Mouse (Mus musculus) intestine, embryonic 15.5 days (tissue): ENCODE data around the gene Clasp2. TPM values are rescaled to one million over a fixed set of nuclear protein-coding genes. Genes with fewer than 3 reads are reported as not detected.
A peak's percentile ranks its signal among the peaks of the same experiment; 100 is the strongest.

Experiments used
- ATAC-seq: fragments of 200-750 bp; cut with Nextera tagmentation; 2 replicates; pipeline ENCODE4 v1.8.0; 2017; ENCODE audit warnings: moderate TSS enrichment, moderate library complexity
- H3K27ac ChIP-seq: fragments of 300-500 bp; sonication (generic); 2 replicates; pipeline ENCODE4 v1.5.1; 2015; ENCODE audit warnings: mild to moderate bottlenecking, inconsistent platforms
- H3K27me3 ChIP-seq: fragments of 300-500 bp; sonication (generic); replicated peaks from 2 replicates; pipeline ENCODE4 v1.6.1; 2015; ENCODE audit warnings: inconsistent platforms
- H3K36me3 ChIP-seq: fragments of 300-500 bp; sonication (generic); 2 replicates; pipeline ENCODE4 v1.6.1; 2015; ENCODE audit warnings: inconsistent platforms
- H3K4me1 ChIP-seq: fragments of 300-500 bp; sonication (generic); replicated peaks from 2 replicates; pipeline ENCODE4 v1.6.1; 2015; ENCODE audit warnings: inconsistent platforms
- H3K4me2 ChIP-seq: fragments of 300-500 bp; sonication (generic); replicated peaks from 2 replicates; pipeline ENCODE4 v1.6.1; 2015; ENCODE audit warnings: mild to moderate bottlenecking, inconsistent platforms
- H3K4me3 ChIP-seq: fragments of 300-500 bp; sonication (generic); replicated peaks from 2 replicates; pipeline ENCODE4 v1.5.1; 2015; ENCODE audit warnings: inconsistent platforms
- H3K9ac ChIP-seq: fragments of 300-500 bp; sonication (generic); 2 replicates; pipeline ENCODE4 v1.6.1; 2015; ENCODE audit warnings: inconsistent platforms
- H3K9me3 ChIP-seq: fragments of 300-500 bp; sonication (generic); 2 replicates; pipeline ENCODE4 v1.6.1; 2016; ENCODE audit warnings: inconsistent platforms
- WGBS: fragments of 180-500 bp; shearing (Covaris S2); methylation state at CpG from one replicate; pipeline ENCODE4 v1.1.7; 2015; 5-methylcytosine and 5-hydroxymethylcytosine counted together
- polyA plus RNA-seq: library from polyadenylated mRNA; unstranded; fragments of >200 nt; fragmentation: Nextera tagmentation; extraction: Ambion mirVana; gene quantifications from 2 replicates; pipeline ENCODE4 v1.2.1, GENCODE M21; 2015

The Clasp2 gene
- polyA plus RNA-seq, 1 experiment from 2014 or later, result 22.5 TPM

DNA sequence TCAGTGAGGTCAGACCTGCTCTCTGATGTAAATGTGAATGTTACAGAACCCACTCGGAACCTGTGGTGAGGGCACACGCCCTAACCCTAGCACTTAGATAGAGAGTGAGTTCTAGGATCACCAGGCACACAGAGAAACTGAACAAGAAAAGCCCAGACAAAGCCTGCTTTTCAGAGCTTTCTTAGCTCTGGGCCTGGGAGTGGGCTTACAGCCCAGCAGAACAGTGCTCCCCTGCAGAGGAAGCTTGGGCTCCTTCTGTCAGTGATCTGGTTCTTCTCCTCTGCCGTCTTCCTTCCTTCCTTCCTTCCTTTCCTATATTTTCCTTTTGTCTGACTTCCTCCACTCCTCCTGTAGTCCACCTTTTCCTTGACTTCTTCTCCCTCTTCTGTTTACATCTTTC lies 61.5 kb downstream of the Clasp2 start:
- H3K27me3 ChIP-seq, result no peaks in the 10 kb centered on the region
- WGBS, result 55% methylated on average over 3 of the region's 3 CpGs
- H3K4me3 ChIP-seq, result no peak overlapping the region
- H3K4me1 ChIP-seq, result no peaks in the 10 kb centered on the region
- H3K27ac ChIP-seq, result 0 out of 2 replicates have a peak overlapping the region, but pooled peaks have one; percentile 15
- H3K9me3 ChIP-seq, result no peaks in the 10 kb centered on the region
- no peak for ATAC-seq
- H3K36me3 ChIP-seq, result no peaks in the 10 kb centered on the region
- no peak overlapping the region for H3K9ac ChIP-seq
- H3K4me2 ChIP-seq, result no peak overlapping the region

DNA sequence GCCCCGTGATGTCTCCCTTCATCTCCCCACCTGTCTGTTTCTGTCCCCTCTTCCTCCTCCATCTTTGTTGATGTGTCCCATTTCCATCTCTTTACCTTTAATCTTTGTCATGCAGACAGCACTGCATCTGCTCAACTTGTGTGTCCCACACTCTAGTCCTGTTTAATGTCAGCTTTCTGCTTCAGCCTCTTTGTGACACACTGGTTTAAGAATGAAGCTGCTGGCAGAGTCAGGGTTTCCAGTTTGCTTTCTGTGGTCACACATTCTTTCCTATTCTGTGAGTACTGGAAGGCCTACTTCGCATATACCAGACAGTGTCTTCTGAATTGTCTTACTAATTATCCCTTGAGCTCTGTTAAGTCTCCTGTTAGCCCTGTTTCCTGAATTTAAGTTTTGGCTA lies 62.5 kb downstream of the Clasp2 start:
- WGBS, result 60% methylated on average over 2 of the region's 2 CpGs
- Histone ChIP-seq H3K9me3 (no peaks in the 10 kb centered on the region), H3K4me3 (no peak overlapping the region), H3K4me1 (no peaks in the 10 kb centered on the region), H3K4me2 (no peak overlapping the region), H3K9ac (no peak overlapping the region), H3K36me3 (no peaks in the 10 kb centered on the region), H3K27ac (no peak overlapping the region), H3K27me3 (no peaks in the 10 kb centered on the region)
- ATAC-seq, result no peak

DNA sequence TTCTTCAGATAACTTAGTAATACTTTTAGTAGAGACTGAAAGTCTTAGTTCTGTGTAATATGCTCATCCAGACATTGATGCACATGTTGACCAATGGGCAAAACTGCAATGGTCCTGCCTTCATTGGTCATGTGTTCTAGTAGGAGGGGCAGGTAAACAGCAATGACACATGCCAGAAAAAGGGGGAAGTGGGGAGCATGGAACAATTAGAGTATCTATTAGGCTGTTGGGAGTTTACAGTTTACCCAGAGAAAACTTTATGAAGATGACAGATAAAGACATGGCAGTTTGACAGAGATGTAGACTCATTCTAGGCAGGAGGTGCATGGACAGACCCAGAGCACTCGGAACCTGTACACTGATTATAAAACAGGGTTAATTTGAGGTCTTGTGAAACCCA lies 64.1 kb downstream of the Clasp2 start:
- WGBS, result 93% methylated on average over 1 of the region's 1 CpGs
- no peak overlapping the region for H3K27ac ChIP-seq
- H3K4me1 ChIP-seq, result no peaks in the 10 kb centered on the region
- H3K4me3 ChIP-seq, result no peak overlapping the region
- no peaks in the 10 kb centered on the region for H3K36me3 ChIP-seq
- no peak overlapping the region for H3K4me2 ChIP-seq
- no peaks in the 10 kb centered on the region for H3K9me3 ChIP-seq
- ATAC-seq, result no peak
- no peaks in the 10 kb centered on the region for H3K27me3 ChIP-seq
- no peak overlapping the region for H3K9ac ChIP-seq

- 43% methylated on average over 1 of the region's 1 CpGs for WGBS
Observed at GRCm38 (mm10) chr9:113811327-113811726, 70.1 kb downstream of the Clasp2 start.

DNA sequence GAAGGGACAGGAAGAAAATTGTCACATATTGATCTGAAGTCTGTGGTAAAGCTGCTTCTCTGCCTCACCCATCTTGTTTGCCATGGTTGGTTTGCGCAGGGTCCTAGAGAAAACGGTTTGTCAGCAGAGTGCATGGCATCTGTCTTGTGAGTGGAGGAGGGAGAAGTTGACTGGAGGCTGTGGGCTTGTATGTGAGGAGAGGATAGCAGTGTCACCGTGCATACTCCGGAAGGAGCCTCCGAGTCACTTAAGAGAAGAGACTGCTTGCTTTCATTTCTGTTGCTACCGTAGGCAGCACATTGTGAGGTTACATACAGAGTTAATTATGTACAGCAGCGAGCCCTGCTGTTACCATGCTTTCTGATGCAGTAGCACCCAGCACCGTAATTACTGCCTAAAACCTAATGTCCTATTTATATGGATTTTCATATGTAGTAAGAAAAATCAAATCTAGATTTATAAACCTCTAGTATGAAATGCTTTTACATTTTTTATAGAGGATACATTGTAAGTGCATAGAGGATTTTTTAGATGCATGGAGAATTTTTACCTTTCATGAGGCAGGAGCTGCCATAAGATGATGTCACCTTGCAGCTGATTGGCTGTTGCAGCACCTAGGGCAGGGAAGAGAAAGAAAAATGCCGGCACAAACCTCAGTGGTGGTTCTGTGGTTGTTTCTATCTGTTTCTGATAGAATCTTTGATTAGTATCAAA lies 70.8 kb downstream of the Clasp2 start:
- H3K4me1 ChIP-seq, result no peaks in the 10 kb centered on the region
- no peaks in the 10 kb centered on the region for H3K9me3 ChIP-seq
- H3K9ac ChIP-seq, result no peak overlapping the region
- no peak overlapping the region for H3K27ac ChIP-seq
- WGBS, result 25% methylated on average over 9 of the region's 9 CpGs
- no peaks in the 10 kb centered on the region for H3K36me3 ChIP-seq
- H3K27me3 ChIP-seq, result no peaks in the 10 kb centered on the region
- peak; percentile 91 for ATAC-seq
- peak overlapping the region; percentile 23 for H3K4me3 ChIP-seq
- H3K4me2 ChIP-seq, result peak overlapping the region; percentile 50

More at GRCm38 (mm10) chr9:113811327-113811726, 70.1 kb downstream of the Clasp2 start:
- Histone ChIP-seq H3K9me3 (no peaks in the 10 kb centered on the region), H3K4me1 (no peaks in the 10 kb centered on the region), H3K36me3 (no peaks in the 10 kb centered on the region), H3K27me3 (no peaks in the 10 kb centered on the region), H3K4me3 (no peak overlapping the region), H3K9ac (no peak overlapping the region), H3K4me2 (no peak overlapping the region), H3K27ac (no peak overlapping the region)
- ATAC-seq, result no peak

DNA sequence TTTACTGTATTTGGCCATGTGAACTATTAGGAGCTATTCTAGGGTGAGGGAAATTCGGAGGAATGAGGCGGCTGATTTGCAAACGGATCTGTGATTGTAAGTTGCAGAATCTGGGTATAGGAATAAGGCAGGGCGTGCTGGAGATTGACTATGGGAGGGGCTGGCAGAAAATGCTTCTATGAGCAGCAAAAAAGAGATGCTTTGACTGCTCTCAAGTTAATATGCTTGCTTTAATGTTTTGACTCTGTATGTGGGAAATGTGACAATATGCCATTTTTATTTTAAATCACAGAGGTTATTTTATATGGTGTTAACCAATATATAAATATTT lies 71.4 kb downstream of the Clasp2 start:
- H3K4me2 ChIP-seq, result peak overlapping the region; percentile 50
- peak; percentile 43 for ATAC-seq
- no peaks in the 10 kb centered on the region for H3K4me1 ChIP-seq
- no peak overlapping the region for H3K27ac ChIP-seq
- WGBS, result 68% methylated on average over 4 of the region's 4 CpGs
- H3K9ac ChIP-seq, result no peak overlapping the region
- H3K36me3 ChIP-seq, result no peaks in the 10 kb centered on the region
- H3K4me3 ChIP-seq, result peak overlapping the region; percentile 17; the same call in 1 of the 2 replicates
- H3K9me3 ChIP-seq, result no peaks in the 10 kb centered on the region
- H3K27me3 ChIP-seq, result no peaks in the 10 kb centered on the region

DNA sequence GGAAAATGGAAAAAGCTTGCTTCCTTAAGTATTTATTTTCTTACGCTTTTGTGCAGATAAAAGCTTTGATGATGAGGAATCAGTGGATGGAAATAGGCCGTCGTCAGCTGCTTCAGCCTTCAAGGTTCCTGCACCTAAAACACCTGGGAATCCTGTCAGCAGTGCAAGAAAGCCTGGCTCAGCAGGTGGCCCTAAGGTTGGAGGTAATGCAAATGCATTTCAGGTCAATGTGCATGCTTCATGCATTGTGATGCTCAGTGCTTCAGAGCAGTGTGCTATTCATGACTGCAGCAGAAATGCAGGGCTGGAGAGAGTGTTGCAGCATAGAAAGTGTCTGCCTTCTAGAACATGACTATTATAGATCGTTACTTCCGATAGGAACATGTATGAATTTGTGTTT lies 71.8 kb downstream of the Clasp2 start:
- no peaks in the 10 kb centered on the region for H3K36me3 ChIP-seq
- no peaks in the 10 kb centered on the region for H3K4me1 ChIP-seq
- no peak overlapping the region for H3K27ac ChIP-seq
- no peak overlapping the region for H3K4me2 ChIP-seq
- H3K9me3 ChIP-seq, result no peaks in the 10 kb centered on the region
- 87% methylated on average over 5 of the region's 5 CpGs for WGBS
- H3K27me3 ChIP-seq, result no peaks in the 10 kb centered on the region
- no peak overlapping the region for H3K4me3 ChIP-seq
- ATAC-seq, result no peak
- no peak overlapping the region for H3K9ac ChIP-seq

- Histone ChIP-seq H3K4me1 (no peaks in the 10 kb centered on the region), H3K9me3 (no peaks in the 10 kb centered on the region), H3K4me3 (no peak overlapping the region), H3K36me3 (no peaks in the 10 kb centered on the region), H3K27me3 (no peaks in the 10 kb centered on the region), H3K4me2 (no peak overlapping the region), H3K27ac (no peak overlapping the region), H3K9ac (no peak overlapping the region)
- no peak for ATAC-seq
- 77% methylated on average over 2 of the region's 2 CpGs for WGBS
Observed at GRCm38 (mm10) chr9:113815836-113816235, 74.6 kb downstream of the Clasp2 start.

- H3K9me3 ChIP-seq, result no peaks in the 10 kb centered on the region
- no peaks in the 10 kb centered on the region for H3K4me1 ChIP-seq
- no peak overlapping the region for H3K4me2 ChIP-seq
- H3K9ac ChIP-seq, result no peak overlapping the region
- 63% methylated on average over 1 of the region's 1 CpGs for WGBS
- H3K27me3 ChIP-seq, result no peaks in the 10 kb centered on the region
- no peak overlapping the region for H3K27ac ChIP-seq
- H3K4me3 ChIP-seq, result no peak overlapping the region
- no peak for ATAC-seq
- no peaks in the 10 kb centered on the region for H3K36me3 ChIP-seq
Observed at GRCm38 (mm10) chr9:113822150-113822549, 80.9 kb downstream of the Clasp2 start.

GRCm38 (mm10) chr9:113828719-113829118 lies 87.4 kb downstream of the Clasp2 start:
- no peak overlapping the region for H3K27ac ChIP-seq

GRCm38 (mm10) chr9:113830219-113830618 lies 88.9 kb downstream of the Clasp2 start:
- 86% methylated on average over 3 of the region's 3 CpGs for WGBS

More at GRCm38 (mm10) chr9:113828719-113829118, 87.4 kb downstream of the Clasp2 start:
- Histone ChIP-seq H3K36me3 (no peaks in the 10 kb centered on the region), H3K27me3 (no peaks in the 10 kb centered on the region), H3K4me1 (no peaks in the 10 kb centered on the region), H3K4me3 (no peak overlapping the region), H3K4me2 (no peak overlapping the region), H3K9me3 (no peaks in the 10 kb centered on the region), H3K9ac (no peak overlapping the region)
- 77% methylated on average over 9 of the region's 9 CpGs for WGBS
- no peak for ATAC-seq

GRCm38 (mm10) chr9:113833481-113833880 lies 92.2 kb downstream of the Clasp2 start:
- ATAC-seq, result no peak
- no peaks in the 10 kb centered on the region for H3K4me1 ChIP-seq
- no peak overlapping the region for H3K4me3 ChIP-seq
- no peaks in the 10 kb centered on the region for H3K36me3 ChIP-seq
- WGBS, result 87% methylated on average over 7 of the region's 7 CpGs
- no peak overlapping the region for H3K4me2 ChIP-seq
- no peak overlapping the region for H3K27ac ChIP-seq
- no peaks in the 10 kb centered on the region for H3K9me3 ChIP-seq
- H3K9ac ChIP-seq, result no peak overlapping the region
- no peaks in the 10 kb centered on the region for H3K27me3 ChIP-seq

More at GRCm38 (mm10) chr9:113830219-113830618, 88.9 kb downstream of the Clasp2 start:
- H3K4me1 ChIP-seq, result no peaks in the 10 kb centered on the region
- H3K36me3 ChIP-seq, result no peaks in the 10 kb centered on the region
- ATAC-seq, result no peak
- H3K27ac ChIP-seq, result no peak overlapping the region
- H3K9ac ChIP-seq, result no peak overlapping the region
- H3K4me3 ChIP-seq, result no peak overlapping the region
- no peak overlapping the region for H3K4me2 ChIP-seq
- no peaks in the 10 kb centered on the region for H3K9me3 ChIP-seq
- H3K27me3 ChIP-seq, result no peaks in the 10 kb centered on the region

DNA sequence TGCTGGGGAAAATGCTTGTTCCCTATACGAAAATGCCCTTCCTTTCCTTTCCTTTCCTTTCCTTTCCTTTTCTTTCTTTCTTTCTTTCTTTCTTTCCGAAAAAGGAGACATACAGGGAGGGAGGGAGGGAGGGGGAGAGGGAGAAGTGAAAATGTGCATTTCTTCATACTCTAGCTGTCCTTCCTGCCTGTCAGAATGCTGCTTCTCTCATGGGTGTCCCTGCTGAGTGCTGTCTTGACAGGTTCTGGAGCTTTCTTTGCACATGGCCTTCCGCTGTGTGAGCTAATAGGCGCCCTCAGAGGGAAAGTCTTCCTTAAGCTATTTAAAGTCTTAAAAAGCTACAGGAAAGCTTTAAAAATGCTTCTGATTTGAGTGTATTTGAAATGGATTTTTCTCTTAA lies 95.7 kb downstream of the Clasp2 start:
- WGBS, result 83% methylated on average over 4 of the region's 4 CpGs
- Histone ChIP-seq H3K27ac (no peak overlapping the region), H3K4me1 (no peaks in the 10 kb centered on the region), H3K9ac (no peak overlapping the region), H3K36me3 (no peaks in the 10 kb centered on the region), H3K9me3 (no peaks in the 10 kb centered on the region), H3K4me3 (no peak overlapping the region), H3K4me2 (no peak overlapping the region), H3K27me3 (no peaks in the 10 kb centered on the region)
- no peak for ATAC-seq
